Mouse (Mus musculus): ENCODE results near the gene Anapc1. TPM values are rescaled to one million over a fixed set of nuclear protein-coding genes. Genes with fewer than 3 reads are reported as not detected.
"Not testable (repeated sequence)": the region's sequence is repeated elsewhere in the genome, so short reads cannot be mapped to it uniquely, and the experiment has no call there.

Gene Anapc1
- polyA plus RNA-seq, 1 experiment from 2014 or later, result 68.2 TPM

GRCm38 (mm10) chr2:128713548-128714003 is 26.4 kb upstream of the Anapc1 start:
- WGBS, result 63% methylated on average over 5 of the region's 5 CpGs
- H3K4me1 ChIP-seq (replicated peaks), result peaks cover 27% of the 10 kb centered on the region
- DNase-seq (ENCODE audit: low spot score), result peak; percentile 71
- no peaks in the 10 kb centered on the region for H3K27me3 ChIP-seq (ENCODE audit: insufficient read depth, poor library complexity, severe bottlenecking)
- H3K36me3 ChIP-seq, result no peaks in the 10 kb centered on the region
- H3K27ac ChIP-seq, result peak overlapping the region; percentile 53; the same call in 1 of the 2 replicates
- no peak overlapping the region for H3K4me3 ChIP-seq
- H3K9me3 ChIP-seq, result no peaks in the 10 kb centered on the region

- peaks cover 27% of the 10 kb centered on the region for H3K4me1 ChIP-seq (replicated peaks)
- H3K27ac ChIP-seq, result no peak overlapping the region
- no peaks in the 10 kb centered on the region for H3K27me3 ChIP-seq (ENCODE audit: insufficient read depth, poor library complexity, severe bottlenecking)
- DNase-seq (ENCODE audit: low spot score), result peak; percentile 30
- no peaks in the 10 kb centered on the region for H3K36me3 ChIP-seq
- no peak overlapping the region for H3K4me3 ChIP-seq
- WGBS, result 63% methylated on average over 6 of the region's 6 CpGs
- H3K9me3 ChIP-seq, result no peaks in the 10 kb centered on the region
Observed at GRCm38 (mm10) chr2:128712940-128713339, 25.7 kb upstream of the Anapc1 start.

- no peaks in the 10 kb centered on the region for H3K9me3 ChIP-seq
- no peak for DNase-seq (ENCODE audit: low spot score)
- no peaks in the 10 kb centered on the region for H3K36me3 ChIP-seq
- H3K4me3 ChIP-seq, result no peak overlapping the region
- no peaks in the 10 kb centered on the region for H3K27me3 ChIP-seq (ENCODE audit: insufficient read depth, poor library complexity, severe bottlenecking)
- WGBS, result 78% methylated on average over 6 of the region's 6 CpGs
- peaks cover 26% of the 10 kb centered on the region for H3K4me1 ChIP-seq (replicated peaks)
- no peak overlapping the region for H3K27ac ChIP-seq
Observed at GRCm38 (mm10) chr2:128710609-128711008, 23.4 kb upstream of the Anapc1 start.

- Histone ChIP-seq H3K27ac (no peak overlapping the region), H3K9me3 (no peaks in the 10 kb centered on the region), H3K4me1 (replicated peaks) (peaks cover 13% of the 10 kb centered on the region), H3K4me3 (no peak overlapping the region), H3K36me3 (no peaks in the 10 kb centered on the region), H3K27me3 (ENCODE audit: insufficient read depth, poor library complexity, severe bottlenecking) (no peaks in the 10 kb centered on the region)
- 52% methylated on average over 6 of the region's 6 CpGs for WGBS
- no peak for DNase-seq (ENCODE audit: low spot score)
Observed at GRCm38 (mm10) chr2:128709264-128709663, 22.1 kb upstream of the Anapc1 start.

- peaks cover 7% of the 10 kb centered on the region for H3K4me1 ChIP-seq (replicated peaks)
- H3K27ac ChIP-seq, result no peak overlapping the region
- no peak overlapping the region for H3K4me3 ChIP-seq
- H3K9me3 ChIP-seq, result no peaks in the 10 kb centered on the region
- no peak for DNase-seq (ENCODE audit: low spot score)
- 93% methylated on average over 3 of the region's 3 CpGs for WGBS
- H3K36me3 ChIP-seq, result no peaks in the 10 kb centered on the region
- H3K27me3 ChIP-seq (ENCODE audit: insufficient read depth, poor library complexity, severe bottlenecking), result peaks cover 7% of the 10 kb centered on the region; the same call in 1 of the 2 replicates
Observed at GRCm38 (mm10) chr2:128704474-128704873, 17.3 kb upstream of the Anapc1 start.

- DNase-seq (ENCODE audit: low spot score), result peak; percentile 59
- WGBS, result under 1% methylated on average over 24 of the region's 24 CpGs
- Histone ChIP-seq H3K27ac (peak overlapping the region; percentile 88), H3K4me1 (replicated peaks) (peaks cover 24% of the 10 kb centered on the region), H3K4me3 (peak overlapping the region; percentile 76), H3K27me3 (ENCODE audit: insufficient read depth, poor library complexity, severe bottlenecking) (peaks cover 7% of the 10 kb centered on the region; the same call in 1 of the 2 replicates), H3K36me3 (no peaks in the 10 kb centered on the region), H3K9me3 (no peaks in the 10 kb centered on the region)
Observed at GRCm38 (mm10) chr2:128699201-128699885, 12.2 kb upstream of the Anapc1 start.

GRCm38 (mm10) chr2:128698693-128699181 is 11.5 kb upstream of the Anapc1 start, which contains the start of gene Mertk:
Gene Mertk (plus strand): TSS chr2:128698956.
- H3K4me3 ChIP-seq, result peak within 1 kb of the TSS; percentile 76
- H3K27me3 ChIP-seq (ENCODE audit: insufficient read depth, poor library complexity, severe bottlenecking), result peaks cover 7% of the 10 kb centered on the region; the same call in 1 of the 2 replicates
- WGBS, result under 1% methylated on average over 30 of the region's 30 CpGs
- no peaks in the 10 kb centered on the region for H3K9me3 ChIP-seq
- H3K27ac ChIP-seq, result peak within 1 kb of the TSS; percentile 88
- no peaks in the 10 kb centered on the region for H3K36me3 ChIP-seq
- peaks cover 24% of the 10 kb centered on the region for H3K4me1 ChIP-seq (replicated peaks)
- DNase-seq (ENCODE audit: low spot score), result peak; percentile 89

- under 1% methylated on average over 14 of the region's 14 CpGs for WGBS
- Histone ChIP-seq H3K27me3 (ENCODE audit: insufficient read depth, poor library complexity, severe bottlenecking) (peaks cover 7% of the 10 kb centered on the region; the same call in 1 of the 2 replicates), H3K36me3 (no peaks in the 10 kb centered on the region), H3K27ac (peak overlapping the region; percentile 88), H3K4me1 (replicated peaks) (peaks cover 24% of the 10 kb centered on the region), H3K4me3 (peak overlapping the region; percentile 76), H3K9me3 (no peaks in the 10 kb centered on the region)
- DNase-seq (ENCODE audit: low spot score), result peak; percentile 87
Observed at GRCm38 (mm10) chr2:128698140-128698692, 11.0 kb upstream of the Anapc1 start.

GRCm38 (mm10) chr2:128697566-128697965 is 10.4 kb upstream of the Anapc1 start:
- WGBS, result 61% methylated on average over 5 of the region's 5 CpGs
- peaks cover 24% of the 10 kb centered on the region for H3K4me1 ChIP-seq (replicated peaks)
- no peaks in the 10 kb centered on the region for H3K36me3 ChIP-seq
- no peak for DNase-seq (ENCODE audit: low spot score)
- no peak overlapping the region for H3K27ac ChIP-seq
- H3K9me3 ChIP-seq, result no peaks in the 10 kb centered on the region
- 0 out of 2 replicates have a peak overlapping the region, but pooled peaks have one; percentile 76 for H3K4me3 ChIP-seq
- H3K27me3 ChIP-seq (ENCODE audit: insufficient read depth, poor library complexity, severe bottlenecking), result peaks cover 7% of the 10 kb centered on the region; the same call in 1 of the 2 replicates

GRCm38 (mm10) chr2:128697047-128697446 is 9.9 kb upstream of the Anapc1 start:
- H3K27ac ChIP-seq, result no peak overlapping the region
- H3K9me3 ChIP-seq, result no peaks in the 10 kb centered on the region
- peaks cover 7% of the 10 kb centered on the region; the same call in 1 of the 2 replicates for H3K27me3 ChIP-seq (ENCODE audit: insufficient read depth, poor library complexity, severe bottlenecking)
- no peak for DNase-seq (ENCODE audit: low spot score)
- no peaks in the 10 kb centered on the region for H3K36me3 ChIP-seq
- peaks cover 24% of the 10 kb centered on the region for H3K4me1 ChIP-seq (replicated peaks)
- H3K4me3 ChIP-seq, result no peak overlapping the region
- 89% methylated on average over 1 of the region's 1 CpGs for WGBS

GRCm38 (mm10) chr2:128696426-128696825 is 9.2 kb upstream of the Anapc1 start:
- 79% methylated on average over 3 of the region's 3 CpGs for WGBS
- H3K36me3 ChIP-seq, result no peaks in the 10 kb centered on the region
- peaks cover 7% of the 10 kb centered on the region; the same call in 1 of the 2 replicates for H3K27me3 ChIP-seq (ENCODE audit: insufficient read depth, poor library complexity, severe bottlenecking)
- no peak overlapping the region for H3K4me3 ChIP-seq
- DNase-seq (ENCODE audit: low spot score), result no peak
- no peaks in the 10 kb centered on the region for H3K9me3 ChIP-seq
- no peak overlapping the region for H3K27ac ChIP-seq
- peaks cover 24% of the 10 kb centered on the region for H3K4me1 ChIP-seq (replicated peaks)

- H3K9me3 ChIP-seq, result no peaks in the 10 kb centered on the region
- H3K4me3 ChIP-seq, result no peak overlapping the region
- no peaks in the 10 kb centered on the region for H3K36me3 ChIP-seq
- no peaks in the 10 kb centered on the region for H3K27me3 ChIP-seq (ENCODE audit: insufficient read depth, poor library complexity, severe bottlenecking)
- H3K27ac ChIP-seq, result no peak overlapping the region
- DNase-seq (ENCODE audit: low spot score), result no peak
- peaks cover 22% of the 10 kb centered on the region for H3K4me1 ChIP-seq (replicated peaks)
Observed at GRCm38 (mm10) chr2:128694548-128694947, 7.4 kb upstream of the Anapc1 start.

- WGBS, result 86% methylated on average over 3 of the region's 3 CpGs
- not testable (repeated sequence) for H3K36me3 ChIP-seq; H3K27ac ChIP-seq; DNase-seq (ENCODE audit: low spot score); H3K27me3 ChIP-seq (ENCODE audit: insufficient read depth, poor library complexity, severe bottlenecking); H3K9me3 ChIP-seq; H3K4me3 ChIP-seq
- peaks cover 15% of the 10 kb centered on the region for H3K4me1 ChIP-seq (replicated peaks)
Observed at GRCm38 (mm10) chr2:128693828-128694227, 6.6 kb upstream of the Anapc1 start.

Measured in hindbrain, embryonic 10.5 days (tissue).